Mouse (Mus musculus) MEL (cell line): ENCODE results near the gene Zdhhc17.

Experiments
- CTCF ChIP-seq, 3 experiments: IDR thresholded peaks in 2 of 3; conservative IDR thresholded peaks in 1 of 3; 2 replicates each; pipeline ENCODE4 v1.5.1; 2011 to 2012; ENCODE audit warnings: low read length in 3 of 3, low read depth in 2 of 3, mild to moderate bottlenecking in 2 of 3, improper control_type of control experiment in 1 of 3, inconsistent platforms in 1 of 3, mixed read lengths in 1 of 3, moderate library complexity in 1 of 3; ENCODE audit not compliant: control insufficient read depth in 1 of 3, insufficient read depth in 1 of 3, poor library complexity in 1 of 3, severe bottlenecking in 1 of 3
- EP300 ChIP-seq, 2 experiments: IDR thresholded peaks; 2 replicates each; pipeline ENCODE4 v1.6.1; 2011; ENCODE audit warnings: improper control_type of control experiment in 2 of 2, low read length in 2 of 2, low read depth in 1 of 2, mild to moderate bottlenecking in 1 of 2
- GATA1 ChIP-seq: IDR thresholded peaks from 2 replicates; pipeline ENCODE4 v1.6.1; 2011; ENCODE audit warnings: low read depth, low read length, improper control_type of control experiment
- HCFC1 ChIP-seq: IDR thresholded peaks from 2 replicates; pipeline ENCODE4 v1.6.1; 2012; ENCODE audit warnings: low read depth, mild to moderate bottlenecking, inconsistent platforms, low read length, improper control_type of control experiment, moderate library complexity
- MAX ChIP-seq: IDR thresholded peaks from 2 replicates; pipeline ENCODE4 v1.6.1; 2011; ENCODE audit warnings: low read length, improper control_type of control experiment
- NELFE ChIP-seq: IDR thresholded peaks from 2 replicates; pipeline ENCODE4 v1.6.1; 2011; ENCODE audit warnings: low read depth, low read length, improper control_type of control experiment
- POLR2A ChIP-seq, 2 experiments: IDR thresholded peaks; 2 replicates each; pipeline ENCODE4 v1.6.1; 2011 to 2012; ENCODE audit warnings: low read length in 2 of 2, mild to moderate bottlenecking in 2 of 2, control low read depth in 1 of 2, improper control_type of control experiment in 1 of 2, low read depth in 1 of 2, moderate library complexity in 1 of 2; ENCODE audit not compliant: control insufficient read depth in 1 of 2, insufficient read depth in 1 of 2, poor library complexity in 1 of 2
- POLR2AphosphoS2 ChIP-seq: IDR thresholded peaks from 2 replicates; pipeline ENCODE4 v1.6.1; 2011; ENCODE audit warnings: low read length, improper control_type of control experiment
- RAD21 ChIP-seq: IDR thresholded peaks from 2 replicates; pipeline ENCODE4 v1.6.1; 2011; ENCODE audit warnings: mild to moderate bottlenecking, low read depth, low read length, improper control_type of control experiment
- RCOR1 ChIP-seq: IDR thresholded peaks from 2 replicates; pipeline ENCODE4 v1.6.1; 2012; ENCODE audit warnings: low read depth, mild to moderate bottlenecking, inconsistent platforms, low read length, improper control_type of control experiment
- TBP ChIP-seq: IDR thresholded peaks from 2 replicates; pipeline ENCODE4 v1.8.0; 2011; ENCODE audit warnings: low read depth, low read length, improper control_type of control experiment
- USF1 ChIP-seq: IDR thresholded peaks from 2 replicates; pipeline ENCODE4 v1.6.1; 2014; ENCODE audit warnings: low read depth, mild to moderate bottlenecking, inconsistent platforms, low read length, improper control_type of control experiment, moderate library complexity
- USF2 ChIP-seq, 2 experiments: IDR thresholded peaks; 2 replicates each; pipeline ENCODE4 v1.6.1; 2011 to 2012; ENCODE audit warnings: improper control_type of control experiment in 2 of 2, low read length in 2 of 2, borderline replicate concordance in 1 of 2, inconsistent platforms in 1 of 2, low read depth in 1 of 2, mild to moderate bottlenecking in 1 of 2; ENCODE audit not compliant: insufficient read depth in 1 of 2
- ZC3H11A ChIP-seq: IDR thresholded peaks from 2 replicates; pipeline ENCODE4 v1.6.1; 2012; ENCODE audit warnings: low read depth, mild to moderate bottlenecking, inconsistent platforms, low read length, improper control_type of control experiment

GRCm38 (mm10) chr10:110931913-110932560 lies 77.9 kb downstream of the Zdhhc17 start:
- TF ChIP-seq MAX, result no peak
- TF ChIP-seq POLR2A (IDR thresholded peaks at IDR 0.05; ENCODE audit: control insufficient read depth in 1 of 2, insufficient read depth in 1 of 2, low read depth in 1 of 2, low read length in 2 of 2, poor library complexity in 1 of 2), result no peak
- TF ChIP-seq USF2 (IDR thresholded peaks at IDR 0.05; ENCODE audit: borderline replicate concordance in 1 of 2, insufficient read depth in 1 of 2, low read depth in 1 of 2, low read length in 2 of 2), result no peak
- TF ChIP-seq EP300 (IDR thresholded peaks at IDR 0.05; ENCODE audit: low read depth in 1 of 2, low read length in 2 of 2), result no peak
- no peak for TF ChIP-seq CTCF (IDR thresholded peaks at IDR 0.05 in 2 of 3, conservative IDR thresholded peaks at IDR 0.05 in 1 of 3; ENCODE audit: control insufficient read depth in 1 of 3, insufficient read depth in 1 of 3, low read depth in 2 of 3, low read length in 3 of 3, poor library complexity in 1 of 3, severe bottlenecking in 1 of 3)
- TF ChIP-seq USF1, result no peak
- TF ChIP-seq ZC3H11A, result no peak
- no peak for TF ChIP-seq RAD21
- TF ChIP-seq NELFE, result no peak
- no peak for TF ChIP-seq RCOR1
- TF ChIP-seq HCFC1, result no peak
- no peak for TF ChIP-seq TBP
- TF ChIP-seq POLR2AphosphoS2, result no peak
- no peak for TF ChIP-seq GATA1
